Mouse (Mus musculus): ENCODE data around the gene Npas3. TPM values are rescaled to one million over a fixed set of nuclear protein-coding genes. Genes with fewer than 3 reads are reported as not detected.

The Npas3 gene
- polyA plus RNA-seq, 1 experiment from 2014 or later = 9.2 TPM

- DNase-seq (ENCODE audit: low spot score) = no peak
- H3K9me3 ChIP-seq (replicated peaks) = no peaks in the 10 kb centered on the region
- H3K27ac ChIP-seq (replicated peaks) = no peak overlapping the region
- no peaks in the 10 kb centered on the region for H3K36me3 ChIP-seq
- peaks cover 19% of the 10 kb centered on the region for H3K4me1 ChIP-seq
- H3K27me3 ChIP-seq (ENCODE audit: low read depth, poor library complexity, severe bottlenecking) = no peaks in the 10 kb centered on the region; the same call in 1 of the 2 replicates
- H3K4me3 ChIP-seq = no peak overlapping the region
- WGBS = 86% methylated on average over 3 of the region's 3 CpGs
These were observed 857.5 kb downstream of the Npas3 start for GRCm38 (mm10) chr12:54105946-54106345.

- H3K27me3 ChIP-seq (ENCODE audit: low read depth, poor library complexity, severe bottlenecking) = no peaks in the 10 kb centered on the region
- DNase-seq (ENCODE audit: low spot score) = no peak
- H3K4me3 ChIP-seq = no peak overlapping the region
- peaks cover 11% of the 10 kb centered on the region for H3K4me1 ChIP-seq
- 47% methylated on average over 2 of the region's 2 CpGs for whole genome bisulfite sequencing
- no peaks in the 10 kb centered on the region for H3K36me3 ChIP-seq
- no peaks in the 10 kb centered on the region for H3K9me3 ChIP-seq (replicated peaks)
- H3K27ac ChIP-seq (replicated peaks) = peak overlapping the region; percentile 56; the same call in 1 of the 2 replicates
These were observed 861.9 kb downstream of the Npas3 start for GRCm38 (mm10) chr12:54110342-54110741.

DNA sequence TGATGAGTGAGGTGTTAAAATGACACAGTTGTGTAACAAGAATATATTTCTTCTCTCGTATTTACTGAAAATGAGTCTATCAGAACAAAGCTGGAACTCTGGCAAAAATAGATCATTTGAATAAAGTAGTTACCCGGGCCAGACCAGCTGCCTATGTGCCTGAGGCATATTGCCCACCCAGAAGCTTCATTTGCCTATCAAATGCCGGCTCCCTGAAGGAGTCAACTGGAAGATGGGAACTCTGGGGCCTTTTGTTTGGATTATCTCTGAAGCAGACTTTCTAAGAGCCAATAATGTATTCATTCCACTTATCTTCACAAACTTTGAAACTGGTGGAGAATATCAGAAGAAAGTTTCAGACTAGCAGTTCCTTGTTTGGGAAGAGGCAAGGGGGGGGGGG, 862.5 kb downstream of the Npas3 start:
- peak overlapping the region; percentile 56 for H3K27ac ChIP-seq (replicated peaks)
- H3K36me3 ChIP-seq = no peaks in the 10 kb centered on the region
- H3K9me3 ChIP-seq (replicated peaks) = no peaks in the 10 kb centered on the region
- WGBS = 45% methylated on average over 3 of the region's 3 CpGs
- H3K4me1 ChIP-seq = peaks cover 11% of the 10 kb centered on the region
- no peaks in the 10 kb centered on the region for H3K27me3 ChIP-seq (ENCODE audit: low read depth, poor library complexity, severe bottlenecking)
- H3K4me3 ChIP-seq = no peak overlapping the region
- no peak for DNase-seq (ENCODE audit: low spot score)

DNA sequence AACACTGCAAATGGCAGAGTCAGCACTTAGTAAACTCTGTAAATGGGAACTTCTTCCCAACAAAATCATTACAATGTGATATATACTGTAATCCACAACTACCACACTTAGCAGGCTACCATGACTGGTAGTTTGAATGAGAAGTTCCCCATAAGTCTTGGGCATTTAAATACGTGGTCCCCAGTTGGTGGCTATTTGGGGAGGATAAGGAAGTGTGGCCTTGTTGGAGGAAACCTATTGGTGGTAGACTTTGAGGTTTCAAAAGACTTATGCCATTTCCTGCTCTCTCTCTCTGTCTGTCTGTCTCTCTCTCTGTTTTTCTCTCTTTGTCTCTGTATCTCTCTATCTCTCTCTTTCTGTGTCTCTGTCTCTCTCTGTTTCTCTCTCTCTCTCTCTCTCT, 871.9 kb downstream of the Npas3 start:
- H3K27me3 ChIP-seq (ENCODE audit: low read depth, poor library complexity, severe bottlenecking) = no peaks in the 10 kb centered on the region
- H3K9me3 ChIP-seq (replicated peaks) = no peaks in the 10 kb centered on the region
- WGBS = 79% methylated on average over 1 of the region's 1 CpGs
- 0 out of 2 replicates have a peak, but pooled peaks cover 4% of the 10 kb centered on the region for H3K4me1 ChIP-seq
- no peak overlapping the region for H3K27ac ChIP-seq (replicated peaks)
- no peaks in the 10 kb centered on the region for H3K36me3 ChIP-seq
- no peak overlapping the region for H3K4me3 ChIP-seq
- no peak for DNase-seq (ENCODE audit: low spot score)

DNA sequence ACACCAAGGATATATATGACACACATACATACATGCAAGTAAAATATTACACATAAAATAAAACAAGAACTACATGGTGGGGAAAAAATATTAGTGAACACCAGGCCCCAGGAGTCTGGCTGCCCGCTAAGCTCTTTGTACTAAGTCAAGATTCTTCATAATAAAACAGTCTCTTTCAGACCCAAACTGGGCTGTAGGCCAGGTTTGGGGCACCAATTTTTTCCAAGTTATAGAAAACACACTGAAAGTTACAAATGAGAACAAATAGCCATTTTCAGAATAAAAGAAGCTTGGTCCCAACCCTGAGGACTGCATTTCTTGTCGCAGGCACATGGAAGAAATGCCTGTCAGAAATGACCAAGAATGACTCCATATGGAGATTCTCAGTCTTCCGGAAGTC, 872.8 kb downstream of the Npas3 start:
- WGBS = 94% methylated on average over 3 of the region's 3 CpGs
- no peak overlapping the region for H3K4me3 ChIP-seq
- H3K9me3 ChIP-seq (replicated peaks) = no peaks in the 10 kb centered on the region
- H3K27ac ChIP-seq (replicated peaks) = no peak overlapping the region
- peaks cover 6% of the 10 kb centered on the region for H3K4me1 ChIP-seq
- H3K36me3 ChIP-seq = no peaks in the 10 kb centered on the region
- H3K27me3 ChIP-seq (ENCODE audit: low read depth, poor library complexity, severe bottlenecking) = no peaks in the 10 kb centered on the region
- DNase-seq (ENCODE audit: low spot score) = peak; percentile 5

All from midbrain, embryonic 10.5 days (tissue).